Mouse (Mus musculus) R1 (cell line): ENCODE measurements around the gene Stradb.

Source experiments
- DNase-seq: peaks from one replicate; pipeline ENCODE4 v3.0.0-alpha.2; 2018; ENCODE audit warnings: low read depth, low spot score

Stradb gene

GRCm38 (mm10) chr1:58961152-58961893 is 12.0 kb upstream of the Stradb start:
- DNase-seq: peak; percentile 92

- DNase-seq: no peak
Observed at GRCm38 (mm10) chr1:58962418-58962817, 10.9 kb upstream of the Stradb start.

- no peak for DNase-seq
Observed at GRCm38 (mm10) chr1:58962865-58963264, 10.5 kb upstream of the Stradb start.

- DNase-seq: no peak
Observed at GRCm38 (mm10) chr1:58967534-58967933, 5.8 kb upstream of the Stradb start.

GRCm38 (mm10) chr1:58970054-58970453 is 3.3 kb upstream of the Stradb start:
- no peak for DNase-seq

- no peak for DNase-seq
Observed at GRCm38 (mm10) chr1:58971097-58971496, 2.2 kb upstream of the Stradb start.

GRCm38 (mm10) chr1:58972851-58973365 is 414 bp upstream of the Stradb start:
- DNase-seq: no peak

GRCm38 (mm10) chr1:58982276-58982675 is 9.0 kb downstream of the Stradb start:
- no peak for DNase-seq

GRCm38 (mm10) chr1:58984586-58984985 is 11.3 kb downstream of the Stradb start:
- no peak for DNase-seq

- DNase-seq: no peak
Observed at GRCm38 (mm10) chr1:58993144-58993543, 19.8 kb downstream of the Stradb start.

GRCm38 (mm10) chr1:58993723-58994122 is 20.4 kb downstream of the Stradb start:
- DNase-seq: peak; percentile 19

- DNase-seq: no peak
Observed at GRCm38 (mm10) chr1:58995313-58995712, 22.0 kb downstream of the Stradb start.

- DNase-seq: peak; percentile 22
Observed at GRCm38 (mm10) chr1:59009250-59009649, 35.9 kb downstream of the Stradb start.

- no peak for DNase-seq
Observed at GRCm38 (mm10) chr1:59021556-59021955, 48.2 kb downstream of the Stradb start.

GRCm38 (mm10) chr1:59037723-59038122 is 64.4 kb downstream of the Stradb start:
- no peak for DNase-seq
